Mouse (Mus musculus): ENCODE measurements at regions not wholly inside any gene's neighbourhood (a gene's known extent, or its start where the extent isn't known, plus 50 kb on each side); places are given as distances from the start of the nearest gene placed in this dataset.

GRCm38 (mm10) chr5:52092273-52092672, 98.0 kb downstream of the Dhx15 start:
- H3K4me3 ChIP-seq (ENCODE audit: insufficient read depth, low read depth, low read length) = no peak overlapping the region
- no peaks in the 10 kb centered on the region for H3K4me1 ChIP-seq (ENCODE audit: control insufficient read depth, insufficient read depth, low read length)
- H3K27ac ChIP-seq (replicated peaks; ENCODE audit: insufficient read depth, low read depth, low read length) = no peak overlapping the region
- no peaks in the 10 kb centered on the region for H3K79me2 ChIP-seq (ENCODE audit: control insufficient read depth, insufficient read depth, low read length)
- no peak for TF ChIP-seq CTCF (IDR thresholded peaks at IDR 0.05; ENCODE audit: low read depth, low read length)
- no peak for TF ChIP-seq POLR2A (IDR thresholded peaks at IDR 0.05; ENCODE audit: extremely low read depth, insufficient read depth, low read length)
- no peak overlapping the region for H3K9ac ChIP-seq (ENCODE audit: low read depth, low read length)
- 78% methylated on average over 4 of the region's 4 CpGs for WGBS
- H3K27me3 ChIP-seq (ENCODE audit: control insufficient read depth, insufficient read depth, low read length) = no peaks in the 10 kb centered on the region; the same call in 1 of the 2 replicates
- no peaks in the 10 kb centered on the region for H3K36me3 ChIP-seq (ENCODE audit: control insufficient read depth, insufficient read depth, low read length)
- no peak for DNase-seq (ENCODE audit: extremely low read depth, low read depth, low spot score)

- 82% methylated on average over 10 of the region's 10 CpGs for WGBS
- no peak overlapping the region for H3K4me3 ChIP-seq (ENCODE audit: insufficient read depth, low read depth, low read length)
- H3K9ac ChIP-seq (ENCODE audit: low read depth, low read length) = no peak overlapping the region
- no peak for DNase-seq (ENCODE audit: extremely low read depth, low read depth, low spot score)
- no peaks in the 10 kb centered on the region for H3K36me3 ChIP-seq (ENCODE audit: control insufficient read depth, insufficient read depth, low read length)
- H3K27ac ChIP-seq (replicated peaks; ENCODE audit: insufficient read depth, low read depth, low read length) = no peak overlapping the region
- no peaks in the 10 kb centered on the region for H3K4me1 ChIP-seq (ENCODE audit: control insufficient read depth, insufficient read depth, low read length)
- H3K79me2 ChIP-seq (ENCODE audit: control insufficient read depth, insufficient read depth, low read length) = no peaks in the 10 kb centered on the region
- no peaks in the 10 kb centered on the region; the same call in 1 of the 2 replicates for H3K27me3 ChIP-seq (ENCODE audit: control insufficient read depth, insufficient read depth, low read length)
- TF ChIP-seq CTCF (IDR thresholded peaks at IDR 0.05; ENCODE audit: low read depth, low read length) = no peak
- no peak for TF ChIP-seq POLR2A (IDR thresholded peaks at IDR 0.05; ENCODE audit: extremely low read depth, insufficient read depth, low read length)
These were observed 102.2 kb downstream of the Dhx15 start for GRCm38 (mm10) chr5:52088131-52088530.

GRCm38 (mm10) chr5:52086766-52087429, 103.4 kb downstream of the Dhx15 start:
- DNase-seq (ENCODE audit: extremely low read depth, low read depth, low spot score) = no peak
- Histone ChIP-seq H3K79me2 (ENCODE audit: control insufficient read depth, insufficient read depth, low read length) (no peaks in the 10 kb centered on the region), H3K4me3 (ENCODE audit: insufficient read depth, low read depth, low read length) (no peak overlapping the region), H3K36me3 (ENCODE audit: control insufficient read depth, insufficient read depth, low read length) (no peaks in the 10 kb centered on the region), H3K4me1 (ENCODE audit: control insufficient read depth, insufficient read depth, low read length) (no peaks in the 10 kb centered on the region), H3K9ac (ENCODE audit: low read depth, low read length) (no peak overlapping the region), H3K27ac (replicated peaks; ENCODE audit: insufficient read depth, low read depth, low read length) (no peak overlapping the region), H3K27me3 (ENCODE audit: control insufficient read depth, insufficient read depth, low read length) (no peaks in the 10 kb centered on the region; the same call in 1 of the 2 replicates)
- TF ChIP-seq POLR2A (IDR thresholded peaks at IDR 0.05; ENCODE audit: extremely low read depth, insufficient read depth, low read length) = no peak
- no peak for TF ChIP-seq CTCF (IDR thresholded peaks at IDR 0.05; ENCODE audit: low read depth, low read length)
- WGBS = 25% methylated on average over 7 of the region's 7 CpGs

- WGBS = 81% methylated on average over 4 of the region's 4 CpGs
- Histone ChIP-seq H3K27ac (replicated peaks; ENCODE audit: insufficient read depth, low read depth, low read length) (no peak overlapping the region), H3K79me2 (ENCODE audit: control insufficient read depth, insufficient read depth, low read length) (no peaks in the 10 kb centered on the region), H3K36me3 (ENCODE audit: control insufficient read depth, insufficient read depth, low read length) (no peaks in the 10 kb centered on the region), H3K27me3 (ENCODE audit: control insufficient read depth, insufficient read depth, low read length) (no peaks in the 10 kb centered on the region), H3K4me3 (ENCODE audit: insufficient read depth, low read depth, low read length) (no peak overlapping the region), H3K4me1 (ENCODE audit: control insufficient read depth, insufficient read depth, low read length) (no peaks in the 10 kb centered on the region), H3K9ac (ENCODE audit: low read depth, low read length) (no peak overlapping the region)
- TF ChIP-seq CTCF (IDR thresholded peaks at IDR 0.05; ENCODE audit: low read depth, low read length) = no peak
- no peak for TF ChIP-seq POLR2A (IDR thresholded peaks at IDR 0.05; ENCODE audit: extremely low read depth, insufficient read depth, low read length)
- no peak for DNase-seq (ENCODE audit: extremely low read depth, low read depth, low spot score)
These were observed 110.0 kb downstream of the Dhx15 start for GRCm38 (mm10) chr5:52080268-52080667.

GRCm38 (mm10) chr5:52077696-52078095, 112.6 kb downstream of the Dhx15 start:
- H3K36me3 ChIP-seq (ENCODE audit: control insufficient read depth, insufficient read depth, low read length) = no peaks in the 10 kb centered on the region
- 84% methylated on average over 3 of the region's 3 CpGs for WGBS
- H3K4me1 ChIP-seq (ENCODE audit: control insufficient read depth, insufficient read depth, low read length) = no peaks in the 10 kb centered on the region
- no peak overlapping the region for H3K9ac ChIP-seq (ENCODE audit: low read depth, low read length)
- H3K27ac ChIP-seq (replicated peaks; ENCODE audit: insufficient read depth, low read depth, low read length) = no peak overlapping the region
- no peaks in the 10 kb centered on the region for H3K27me3 ChIP-seq (ENCODE audit: control insufficient read depth, insufficient read depth, low read length)
- no peak overlapping the region for H3K4me3 ChIP-seq (ENCODE audit: insufficient read depth, low read depth, low read length)
- TF ChIP-seq POLR2A (IDR thresholded peaks at IDR 0.05; ENCODE audit: extremely low read depth, insufficient read depth, low read length) = no peak
- no peak for TF ChIP-seq CTCF (IDR thresholded peaks at IDR 0.05; ENCODE audit: low read depth, low read length)
- no peaks in the 10 kb centered on the region for H3K79me2 ChIP-seq (ENCODE audit: control insufficient read depth, insufficient read depth, low read length)
- no peak for DNase-seq (ENCODE audit: extremely low read depth, low read depth, low spot score)

GRCm38 (mm10) chr5:52075096-52075495, 115.2 kb downstream of the Dhx15 start:
- WGBS = 80% methylated on average over 2 of the region's 2 CpGs
- TF ChIP-seq CTCF (IDR thresholded peaks at IDR 0.05; ENCODE audit: low read depth, low read length) (no peak), POLR2A (IDR thresholded peaks at IDR 0.05; ENCODE audit: extremely low read depth, insufficient read depth, low read length) (no peak)
- Histone ChIP-seq H3K27ac (replicated peaks; ENCODE audit: insufficient read depth, low read depth, low read length) (no peak overlapping the region), H3K79me2 (ENCODE audit: control insufficient read depth, insufficient read depth, low read length) (no peaks in the 10 kb centered on the region), H3K4me3 (ENCODE audit: insufficient read depth, low read depth, low read length) (no peak overlapping the region), H3K36me3 (ENCODE audit: control insufficient read depth, insufficient read depth, low read length) (no peaks in the 10 kb centered on the region), H3K27me3 (ENCODE audit: control insufficient read depth, insufficient read depth, low read length) (no peaks in the 10 kb centered on the region), H3K4me1 (ENCODE audit: control insufficient read depth, insufficient read depth, low read length) (no peaks in the 10 kb centered on the region), H3K9ac (ENCODE audit: low read depth, low read length) (no peak overlapping the region)
- DNase-seq (ENCODE audit: extremely low read depth, low read depth, low spot score) = no peak
